Mouse (Mus musculus) left cerebral cortex, adult 8-10 months (tissue): Measurements from ENCODE around the gene Fbn1. TPM values are rescaled to one million over a fixed set of nuclear protein-coding genes. Genes with fewer than 3 reads are reported as not detected.

ENCODE experiments used
- DNase-seq, 2 experiments: peaks; one replicate each; pipeline ENCODE4 v3.0.0; 2022; ENCODE audit warnings: low spot score in 2 of 2
- total RNA-seq, 4 experiments: library from RNA; stranded (reverse); gene quantifications; 2 replicates each; pipeline ENCODE4 v1.2.4; 2022

The Fbn1 gene
- total RNA-seq, 4 experiments from 2014 or later: 4.7 to 6.3 (median 5.6) TPM

- DNase-seq: no peak
Observed at GRCm38 (mm10) chr2:125501526-125501925, 6.3 kb downstream of the Fbn1 start.

DNA sequence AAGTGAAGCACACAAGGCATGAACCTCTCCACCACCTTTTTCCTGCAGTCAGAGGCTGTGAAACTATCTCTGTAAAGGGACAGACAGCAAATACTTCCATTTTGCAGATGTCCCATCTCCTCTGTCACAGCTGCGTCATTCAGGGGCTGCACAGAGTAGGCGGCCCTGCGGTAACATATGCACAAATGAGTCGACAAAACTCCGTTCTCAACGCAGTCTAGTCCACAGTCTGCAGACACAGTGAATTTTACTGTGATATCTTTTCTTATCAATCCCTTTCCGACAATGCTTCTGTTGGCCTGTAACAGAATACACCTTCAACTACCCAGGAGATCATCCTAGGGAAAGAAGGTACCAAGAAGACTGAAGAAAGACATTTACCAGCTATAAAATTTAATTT lies 9.6 kb downstream of the Fbn1 start:
- no peak for DNase-seq

DNA sequence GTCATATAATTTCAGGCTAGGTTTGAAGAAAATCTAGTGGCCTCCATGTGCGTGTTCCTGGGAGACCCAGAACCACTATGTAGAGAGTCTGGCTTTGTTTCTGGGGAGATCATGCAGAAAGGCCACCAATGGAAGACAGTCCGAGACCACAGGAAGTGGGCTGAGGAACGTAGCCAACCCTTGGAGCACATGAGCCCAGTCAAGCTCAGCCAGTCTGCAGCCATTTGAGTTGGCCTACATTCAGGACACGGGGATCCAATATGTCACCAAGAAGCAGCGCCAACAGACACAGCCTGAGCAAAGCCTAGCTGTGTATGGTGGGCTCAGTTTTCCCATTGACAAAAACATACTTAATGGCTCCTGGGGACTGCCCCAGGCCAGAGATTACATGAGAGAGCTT lies 11.1 kb downstream of the Fbn1 start:
- DNase-seq: no peak

DNA sequence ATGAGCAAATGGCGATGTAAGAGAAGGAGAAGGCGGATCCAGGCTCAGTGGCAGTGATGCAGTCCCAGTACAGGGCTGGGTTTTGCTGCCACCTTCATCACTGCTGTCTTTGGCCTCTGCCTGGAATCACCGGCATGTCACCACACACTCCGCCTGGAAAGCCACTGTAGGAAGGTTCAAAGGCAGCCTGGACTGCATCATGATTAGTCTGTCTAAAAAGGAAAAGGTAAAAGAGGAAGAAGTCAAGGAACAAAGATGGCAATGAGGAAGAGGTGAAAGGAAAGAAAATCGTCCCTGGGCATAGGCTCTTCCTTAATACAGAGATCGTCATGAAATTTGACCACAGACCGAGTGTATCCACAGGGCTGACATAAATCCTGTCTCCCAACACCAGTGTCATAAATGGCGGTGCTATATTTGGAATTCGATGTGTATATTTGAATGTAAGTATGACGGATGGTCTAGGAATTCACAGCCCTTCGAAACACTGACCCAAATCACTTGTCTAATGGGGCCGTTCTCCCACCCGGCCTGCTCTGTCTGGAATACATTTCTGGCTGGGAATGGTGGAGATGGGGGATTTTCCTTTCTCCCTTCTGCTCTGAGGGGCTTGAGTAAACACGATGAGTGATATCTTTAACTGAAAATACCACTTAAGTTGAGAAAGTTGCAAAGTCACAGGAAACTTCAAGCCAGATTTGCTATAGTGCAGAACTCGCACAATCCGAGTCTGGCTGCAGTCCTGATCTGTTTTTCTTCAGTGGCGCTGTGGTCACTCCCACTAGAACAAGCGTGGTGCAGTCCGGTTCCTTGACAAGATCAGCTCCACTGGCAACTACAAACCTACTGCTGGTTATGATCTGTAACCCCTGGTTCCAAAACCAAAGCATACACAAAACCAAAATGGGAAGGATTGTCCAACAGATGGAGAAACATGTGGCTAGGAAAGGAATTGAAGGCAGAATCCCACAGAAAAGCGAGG lies 12.7 kb downstream of the Fbn1 start:
- no peak for DNase-seq

DNA sequence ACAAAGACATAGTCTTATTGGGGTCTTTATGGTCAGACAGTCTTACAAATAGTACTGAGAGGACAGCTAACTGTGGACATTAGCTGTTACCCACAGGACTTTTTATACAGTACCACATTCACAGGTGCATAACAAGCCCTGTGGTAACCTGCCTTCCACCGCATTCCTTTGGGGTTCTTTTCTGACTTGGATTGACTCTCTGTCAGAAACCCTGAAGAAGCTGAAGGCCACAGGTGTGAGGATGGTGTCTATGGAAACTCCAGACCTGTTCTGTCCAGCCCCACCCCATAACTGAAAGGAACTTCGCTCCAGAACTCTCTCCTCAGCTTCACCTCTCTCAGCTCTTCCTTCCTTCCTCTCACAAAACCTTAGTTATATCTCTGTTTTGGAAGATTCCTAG lies 13.5 kb downstream of the Fbn1 start:
- DNase-seq: no peak

DNA sequence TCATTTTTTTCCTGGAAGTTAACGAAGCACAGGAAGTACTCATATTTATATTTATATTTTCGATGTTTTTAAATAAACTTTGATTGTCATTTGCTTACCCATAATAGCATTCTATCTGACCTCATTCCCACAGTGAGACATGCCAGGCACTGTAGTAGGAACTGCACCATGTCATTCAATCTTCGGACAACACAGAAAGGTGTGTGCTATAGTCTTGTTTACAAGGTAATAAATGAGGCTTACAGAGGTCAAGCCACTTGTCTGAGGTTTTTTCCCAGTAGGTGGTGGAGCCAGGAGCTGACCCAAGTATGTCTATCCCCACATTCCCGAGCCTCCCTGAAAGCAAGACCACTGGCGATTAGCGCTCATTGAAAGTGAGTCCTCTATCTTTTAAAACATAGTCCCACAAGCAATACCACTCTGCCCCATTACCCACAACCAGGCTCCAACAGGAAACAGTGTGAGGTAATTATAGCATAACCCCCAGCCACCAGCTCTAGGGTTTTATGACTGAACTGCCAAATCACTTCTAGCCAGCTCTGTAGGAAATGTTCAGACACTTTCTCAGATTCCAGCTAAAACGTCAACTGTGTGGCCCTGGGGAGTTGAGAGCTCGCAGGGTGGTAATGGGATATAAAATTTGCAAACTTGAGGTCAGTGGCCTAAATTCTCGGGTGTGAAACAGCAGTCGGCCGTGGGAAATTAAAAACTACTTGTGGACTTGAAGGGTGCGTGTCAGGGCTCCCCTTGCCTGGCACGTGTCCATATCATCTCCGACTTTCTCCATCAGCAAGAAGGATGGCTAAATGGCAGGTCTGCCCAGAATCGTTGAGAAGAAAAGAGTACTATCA lies 15.5 kb downstream of the Fbn1 start:
- no peak for DNase-seq

GRCm38 (mm10) chr2:125489979-125490378 lies 17.8 kb downstream of the Fbn1 start:
- no peak for DNase-seq

DNA sequence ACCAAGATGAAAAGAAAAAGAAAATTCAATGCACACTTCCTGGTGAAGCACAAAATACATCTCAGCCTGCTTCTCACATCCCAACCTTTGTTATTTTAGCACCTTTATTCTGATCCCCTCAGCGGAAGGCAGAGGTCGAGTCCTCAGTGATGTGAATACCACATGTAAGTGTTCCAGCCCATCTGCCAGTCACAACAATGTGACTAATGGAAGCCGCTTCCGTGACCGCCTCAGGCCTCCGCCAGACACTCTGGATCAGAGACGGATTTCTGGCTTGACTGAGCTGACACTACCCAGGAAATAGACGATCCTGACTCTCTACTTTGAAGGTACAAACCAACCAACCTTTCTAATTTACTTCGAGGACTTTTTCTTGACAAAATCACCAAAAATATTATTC lies 22.9 kb downstream of the Fbn1 start:
- DNase-seq: no peak

- DNase-seq: no peak
Observed at GRCm38 (mm10) chr2:125484164-125484563, 23.6 kb downstream of the Fbn1 start.

GRCm38 (mm10) chr2:125481531-125482317 lies 26.1 kb downstream of the Fbn1 start:
- no peak for DNase-seq

GRCm38 (mm10) chr2:125481116-125481515 lies 26.7 kb downstream of the Fbn1 start:
- peak; percentile 23 to 87 for DNase-seq

DNA sequence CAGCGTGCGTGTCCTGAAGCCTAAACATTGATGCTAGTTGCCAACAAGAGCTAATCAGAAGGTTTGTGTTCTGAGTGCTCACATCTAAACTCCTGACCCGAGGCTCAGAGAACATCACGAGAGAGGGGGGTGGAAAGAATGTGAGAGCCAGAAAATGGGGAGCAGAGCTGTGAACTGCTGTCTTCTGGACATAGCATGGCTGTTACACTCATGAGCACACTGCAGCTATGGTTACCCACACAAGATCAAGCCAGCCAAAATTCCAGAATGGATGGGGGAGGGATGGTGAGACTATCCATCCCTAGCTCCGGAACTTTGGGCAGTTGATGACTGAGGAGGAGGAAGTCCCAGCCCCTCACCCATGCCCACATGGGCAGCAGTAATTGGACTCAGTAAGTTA lies 27.7 kb downstream of the Fbn1 start:
- DNase-seq: no peak

DNA sequence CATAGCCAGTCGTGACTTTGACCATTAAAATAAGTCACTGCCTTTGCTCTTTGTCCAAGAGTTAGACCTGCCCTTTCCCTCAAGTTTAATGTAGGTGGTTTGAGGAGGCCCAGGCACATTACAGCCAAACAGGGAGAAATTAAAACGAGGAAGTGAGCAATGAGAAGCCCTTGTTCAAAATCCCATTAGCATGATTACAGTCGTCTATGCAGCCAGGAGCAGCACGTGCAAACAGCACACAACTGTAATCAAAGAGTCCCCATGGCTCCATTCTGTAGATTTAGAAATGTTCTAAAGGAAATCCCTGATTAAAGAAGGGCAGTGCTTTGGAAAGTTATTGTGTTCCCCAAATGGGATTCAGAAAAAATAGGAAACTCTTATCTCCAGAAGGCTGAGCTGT lies 29.1 kb downstream of the Fbn1 start:
- DNase-seq: no peak

DNA sequence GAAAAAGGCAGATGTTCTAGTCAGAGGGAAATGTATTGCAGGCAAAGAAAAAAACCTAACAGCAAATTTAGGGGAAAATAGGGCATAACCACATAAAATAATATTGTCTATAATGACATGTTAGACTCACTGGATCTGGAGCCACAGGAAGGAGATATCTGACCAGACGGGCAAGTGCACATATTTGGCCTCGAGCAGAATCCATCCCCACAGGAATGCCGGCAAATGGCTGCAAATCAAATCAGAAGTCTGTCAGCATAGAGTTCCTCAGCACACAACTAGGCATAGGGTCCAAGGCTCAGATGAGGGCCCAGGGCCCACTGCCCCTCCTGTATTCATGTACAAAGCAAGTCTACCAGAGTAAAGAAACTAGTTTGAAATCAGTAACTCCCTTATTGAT lies 30.4 kb downstream of the Fbn1 start:
- DNase-seq: no peak

DNA sequence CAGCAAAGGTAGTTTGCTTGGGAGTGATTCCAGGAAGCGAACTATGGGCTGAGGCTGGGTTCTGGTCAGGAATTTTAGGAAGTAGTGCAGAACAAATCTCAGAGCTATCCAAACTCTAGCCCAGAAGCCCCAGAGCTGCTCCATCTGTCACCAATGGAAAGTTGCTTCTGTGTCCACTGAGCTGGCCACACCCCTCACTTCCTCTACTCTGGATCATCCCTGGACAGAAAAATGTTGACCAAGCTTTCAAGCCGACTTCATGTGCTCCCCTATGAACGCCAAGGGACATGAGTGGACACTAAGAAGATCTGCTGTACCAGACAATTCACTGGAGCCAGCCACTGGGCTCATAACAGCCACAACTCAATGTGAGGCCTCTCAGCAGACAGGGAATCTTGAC lies 31.6 kb downstream of the Fbn1 start:
- DNase-seq: no peak

DNA sequence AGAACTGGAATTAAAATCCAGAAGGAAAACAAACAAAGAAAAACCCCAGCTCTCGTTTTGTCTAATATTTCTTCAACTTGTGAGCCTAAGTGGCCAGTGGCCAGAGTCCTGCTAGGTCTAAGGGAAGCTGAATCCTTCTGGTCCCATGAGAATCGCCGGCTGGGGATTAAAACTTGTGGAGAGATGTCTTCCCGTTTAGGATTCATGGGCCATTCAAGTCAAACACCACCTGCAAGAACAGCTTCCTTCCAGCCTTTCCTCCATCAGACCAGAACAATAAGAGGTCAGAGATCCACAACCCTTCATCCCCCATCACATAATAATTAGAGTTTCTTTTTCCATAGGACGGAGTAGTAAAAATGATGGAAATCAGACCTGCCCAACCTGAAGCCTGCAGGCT lies 33.1 kb downstream of the Fbn1 start:
- no peak for DNase-seq

DNA sequence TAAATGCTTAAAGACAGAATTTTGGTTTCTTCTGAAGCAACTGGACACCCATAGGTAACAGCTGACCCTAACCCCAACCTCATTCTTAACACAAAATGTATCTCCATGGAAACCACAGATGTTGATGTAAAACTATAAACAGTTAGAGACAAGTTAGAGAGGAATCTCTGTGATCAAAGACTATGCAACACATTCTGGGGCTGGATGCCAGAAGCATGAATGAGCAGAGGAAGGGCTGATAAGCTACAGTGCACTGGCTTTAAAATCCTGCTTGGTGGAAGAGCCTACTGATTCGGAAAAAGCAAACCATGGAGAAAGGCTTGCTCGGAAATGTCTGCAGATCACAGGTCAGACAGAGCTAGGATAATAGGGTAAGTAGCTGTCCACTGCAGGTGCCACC lies 34.6 kb downstream of the Fbn1 start:
- no peak for DNase-seq

- DNase-seq: no peak
Observed at GRCm38 (mm10) chr2:125471721-125472120, 36.1 kb downstream of the Fbn1 start.

DNA sequence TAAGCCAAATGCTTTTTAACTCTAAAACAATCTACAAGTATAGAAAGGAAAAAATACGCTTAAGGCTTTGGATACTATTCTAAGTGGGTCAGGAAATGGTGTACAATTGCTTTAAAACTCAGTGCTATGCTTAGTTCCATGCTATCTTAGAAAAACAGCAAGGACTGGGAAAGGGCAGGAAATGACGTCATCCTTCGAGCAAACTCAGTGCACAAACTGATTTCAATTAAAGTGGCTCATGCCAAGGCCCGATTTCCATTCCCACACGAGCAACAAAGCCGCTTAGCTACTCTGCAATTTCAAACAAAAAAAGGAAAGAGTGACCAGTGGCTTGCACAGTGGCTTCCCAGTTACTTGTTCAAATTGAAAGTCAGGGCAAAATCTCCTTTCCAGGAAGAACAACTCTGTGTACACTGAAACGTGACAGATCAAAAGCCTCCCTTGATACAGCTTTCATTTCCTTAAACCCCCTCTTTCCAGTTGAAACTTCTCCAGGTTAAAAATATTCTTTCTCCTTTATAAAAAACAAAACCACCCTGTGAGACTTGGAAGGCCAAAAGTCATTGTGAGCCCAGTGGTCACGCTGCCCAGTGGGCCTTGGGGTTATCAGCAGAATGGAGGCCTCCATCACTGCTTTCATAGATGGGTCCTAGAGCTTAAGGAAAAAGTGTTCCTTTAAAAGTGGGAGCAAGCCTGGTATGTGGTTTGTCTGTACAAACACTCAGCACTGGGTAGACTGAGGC lies 37.1 kb downstream of the Fbn1 start:
- no peak for DNase-seq

GRCm38 (mm10) chr2:125464036-125464435 lies 43.8 kb downstream of the Fbn1 start:
- DNase-seq: no peak

DNA sequence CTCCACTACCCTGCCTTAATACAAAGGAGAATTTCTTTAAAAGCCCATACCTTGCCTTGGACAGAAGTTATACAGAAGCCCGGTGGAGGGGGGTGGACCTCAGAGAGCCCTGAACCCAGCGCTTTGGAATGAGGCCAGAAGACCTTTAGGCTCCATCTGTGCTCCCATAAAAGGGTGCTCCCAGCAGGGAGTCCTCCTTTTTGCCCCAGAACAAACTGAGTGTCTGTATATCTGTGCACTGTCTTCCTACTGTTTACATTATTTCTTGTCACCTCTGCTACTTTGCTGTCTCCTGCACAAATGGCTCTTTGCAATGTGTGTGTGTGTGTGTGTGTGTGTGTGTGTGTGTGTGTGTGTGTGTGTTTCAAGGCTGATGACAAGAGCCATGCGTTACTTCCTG lies 48.7 kb downstream of the Fbn1 start:
- DNase-seq: no peak
